Mouse (Mus musculus) kidney, adult 2 months (tissue): ENCODE measurements around the gene Ube2q2.

ENCODE experiments used
- CTCF ChIP-seq: fragments of 200-500 bp; conservative IDR thresholded peaks from 2 replicates; pipeline ENCODE4 v1.5.1; 2011; ENCODE audit warnings: low read depth, mild to moderate bottlenecking, control low read depth, low read length, moderate library complexity, mixed read lengths; ENCODE audit not compliant: insufficient read depth, insufficient read length
- POLR2A ChIP-seq: fragments of 200-500 bp; IDR thresholded peaks from one replicate; pipeline ENCODE4 v1.6.1; 2011; ENCODE audit warnings: low read depth, low read length, control low read depth

DNA sequence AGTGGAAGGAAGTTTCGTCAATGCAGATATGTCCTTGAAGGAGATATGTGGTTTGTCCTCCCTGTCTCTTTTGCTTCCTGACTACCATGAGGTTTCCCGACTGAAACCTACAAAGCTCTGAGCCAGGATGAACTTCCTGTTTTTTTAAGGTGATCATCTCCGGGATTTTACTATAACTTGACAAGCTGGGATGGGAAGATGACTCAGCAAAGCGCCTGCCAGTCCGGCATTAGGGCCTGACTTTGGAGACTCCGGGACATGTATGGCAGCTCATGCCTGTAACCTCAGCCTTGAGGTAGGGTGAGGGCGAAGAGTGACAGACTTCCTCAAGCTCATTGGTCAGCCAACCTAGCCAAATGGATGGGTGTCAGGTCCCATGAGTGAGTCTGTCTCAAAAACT, 22.9 kb upstream of the Ube2q2 start:
- TF ChIP-seq POLR2A: no peak
- no peak for TF ChIP-seq CTCF
